Mouse (Mus musculus) ES-Bruce4 (cell line): ENCODE results near the gene Relt.

Experiments used
- CTCF ChIP-seq: IDR thresholded peaks from one replicate; pipeline ENCODE4 v1.8.1; 2011; ENCODE audit warnings: low read depth, low read length
- EP300 ChIP-seq: IDR thresholded peaks from 2 replicates; pipeline ENCODE4 v1.6.1; 2011; ENCODE audit warnings: low read depth, low read length; ENCODE audit not compliant: insufficient read depth
- POLR2A ChIP-seq: IDR thresholded peaks from one replicate; pipeline ENCODE4 v1.8.1; 2011; ENCODE audit warnings: low read length; ENCODE audit not compliant: insufficient read depth

- TF ChIP-seq POLR2A (no peak), CTCF (no peak), EP300 (no peak)
Measured at GRCm38 (mm10) chr7:100798810-100799209, 64.4 kb downstream of the Relt start.
